Mouse (Mus musculus) embryonic facial prominence, embryonic 11.5 days (tissue): ENCODE measurements around the gene Vmn1r77. TPM values are rescaled to one million over a fixed set of nuclear protein-coding genes. Genes with fewer than 3 reads are reported as not detected.
"Not testable (repeated sequence)": the region's sequence is repeated elsewhere in the genome, so short reads cannot be mapped to it uniquely, and the experiment has no call there.

ENCODE experiments used
- ATAC-seq: fragments of 200-750 bp; cut with Nextera tagmentation; replicated peaks from 2 replicates; pipeline ENCODE4 v1.8.0; 2017; ENCODE audit warnings: low read depth; ENCODE audit not compliant: insufficient number of reproducible peaks, low FRiP score, low TSS enrichment
- DNase-seq: peaks from one replicate; pipeline ENCODE4 v3.0.0-alpha.2; 2015; ENCODE audit warnings: low spot score
- H3K27ac ChIP-seq: fragments of 300-500 bp; sonication (generic); replicated peaks from 2 replicates; pipeline ENCODE4 v1.5.1; 2014; ENCODE audit warnings: mild to moderate bottlenecking, low read depth, low read length, control low read depth
- H3K27me3 ChIP-seq: fragments of 300-500 bp; sonication (generic); 2 replicates; pipeline ENCODE4 v1.6.1; 2014; ENCODE audit warnings: mild to moderate bottlenecking, low read length, moderate library complexity, mixed read lengths; ENCODE audit not compliant: control insufficient read depth, insufficient read depth
- H3K36me3 ChIP-seq: fragments of 300-500 bp; sonication (generic); replicated peaks from 2 replicates; pipeline ENCODE4 v1.6.1; 2014; ENCODE audit warnings: low read depth, mild to moderate bottlenecking, low read length, moderate library complexity, mixed read lengths; ENCODE audit not compliant: control insufficient read depth, insufficient read depth
- H3K4me1 ChIP-seq: fragments of 300-500 bp; sonication (generic); 2 replicates; pipeline ENCODE4 v1.6.1; 2014; ENCODE audit warnings: low read length, mixed read lengths; ENCODE audit not compliant: control insufficient read depth, insufficient read depth
- H3K4me2 ChIP-seq: fragments of 300-500 bp; sonication (generic); 2 replicates; pipeline ENCODE4 v1.6.1; 2014; ENCODE audit warnings: low read depth, mild to moderate bottlenecking, control low read depth, low read length, moderate library complexity
- H3K4me3 ChIP-seq: fragments of 300-500 bp; sonication (generic); 2 replicates; pipeline ENCODE4 v1.5.1; 2014; ENCODE audit warnings: low read depth, low read length, control low read depth
- H3K9ac ChIP-seq: fragments of 300-500 bp; sonication (generic); replicated peaks from 2 replicates; pipeline ENCODE4 v1.6.1; 2014; ENCODE audit warnings: mild to moderate bottlenecking, control low read depth, low read length
- H3K9me3 ChIP-seq: fragments of 300-500 bp; sonication (generic); replicated peaks from 2 replicates; pipeline ENCODE4 v1.6.1; 2016; ENCODE audit warnings: mild to moderate bottlenecking, low read length, inconsistent platforms, mixed read lengths; ENCODE audit not compliant: control insufficient read depth
- WGBS: fragments of 180-500 bp; shearing (Covaris S2); extraction: QIAGEN DNeasy Blood & Tissue Kit; methylation state at CpG from one replicate; pipeline ENCODE4 v1.1.7; 2014; 5-methylcytosine and 5-hydroxymethylcytosine counted together
- polyA plus RNA-seq: library from polyadenylated mRNA; unstranded; fragments of >200 nt; fragmentation: Nextera tagmentation; extraction: Ambion mirVana; gene quantifications from 2 replicates; pipeline ENCODE4 v1.2.1, GENCODE M21; 2014

Vmn1r77 gene
- polyA plus RNA-seq = not detected in 2 replicates

- H3K36me3 ChIP-seq, H3K4me2 ChIP-seq, H3K27ac ChIP-seq, H3K9me3 ChIP-seq, DNase-seq, H3K27me3 ChIP-seq, H3K4me3 ChIP-seq, H3K4me1 ChIP-seq, ATAC-seq, H3K9ac ChIP-seq: not testable (repeated sequence)
Observed at GRCm38 (mm10) chr7:12036452-12036851, at the start of gene Vmn1r77. Gene Vmn1r77 (plus strand): TSS chr7:12036752.

GRCm38 (mm10) chr7:12011491-12011890 lies 25.1 kb upstream of the Vmn1r77 start:
- H3K27ac ChIP-seq, H3K27me3 ChIP-seq, DNase-seq, H3K4me2 ChIP-seq, H3K4me3 ChIP-seq, H3K9ac ChIP-seq, H3K4me1 ChIP-seq, ATAC-seq, H3K36me3 ChIP-seq: not testable (repeated sequence)
- H3K9me3 ChIP-seq = peaks cover 54% of the 10 kb centered on the region
- WGBS = 94% methylated on average over 5 of the region's 5 CpGs

DNA sequence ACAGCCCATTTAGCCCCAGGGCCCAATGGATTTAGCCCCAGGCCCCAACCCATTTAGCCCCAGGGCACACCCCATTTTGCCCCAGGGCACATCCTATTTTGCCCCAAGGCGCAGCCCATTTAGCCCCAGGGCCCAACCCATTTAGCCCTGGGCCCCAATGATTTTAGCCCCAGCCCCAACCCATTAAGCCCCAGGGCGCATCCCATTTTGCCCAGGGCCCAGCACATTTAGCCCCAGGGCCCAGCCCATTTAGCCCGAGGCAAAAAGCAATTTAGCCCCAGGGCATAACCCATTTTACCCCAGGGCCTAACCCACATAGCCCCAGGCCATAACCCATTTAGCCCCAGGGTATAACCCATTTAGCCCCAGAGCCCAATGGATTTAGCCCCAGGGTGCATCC lies 24.2 kb upstream of the Vmn1r77 start:
- H3K9me3 ChIP-seq = peaks cover 62% of the 10 kb centered on the region
- 89% methylated on average over 3 of the region's 3 CpGs for WGBS
- not testable (repeated sequence) for DNase-seq

GRCm38 (mm10) chr7:12013106-12013505 lies 23.4 kb upstream of the Vmn1r77 start:
- DNase-seq (no peak), ATAC-seq (no peak)
- Histone ChIP-seq H3K9ac (no peak overlapping the region), H3K4me1 (no peaks in the 10 kb centered on the region), H3K4me3 (no peak overlapping the region), H3K4me2 (no peak overlapping the region), H3K27me3 (no peaks in the 10 kb centered on the region), H3K27ac (no peak overlapping the region), H3K9me3 (peaks cover 62% of the 10 kb centered on the region), H3K36me3 (no peaks in the 10 kb centered on the region)
- 80% methylated on average over 4 of the region's 4 CpGs for WGBS

More for the DNA sequence above, 24.2 kb upstream of the Vmn1r77 start:
- H3K4me3 ChIP-seq, H3K36me3 ChIP-seq, H3K27ac ChIP-seq, H3K4me2 ChIP-seq, ATAC-seq, H3K27me3 ChIP-seq, H3K9ac ChIP-seq, H3K4me1 ChIP-seq: not testable (repeated sequence)

DNA sequence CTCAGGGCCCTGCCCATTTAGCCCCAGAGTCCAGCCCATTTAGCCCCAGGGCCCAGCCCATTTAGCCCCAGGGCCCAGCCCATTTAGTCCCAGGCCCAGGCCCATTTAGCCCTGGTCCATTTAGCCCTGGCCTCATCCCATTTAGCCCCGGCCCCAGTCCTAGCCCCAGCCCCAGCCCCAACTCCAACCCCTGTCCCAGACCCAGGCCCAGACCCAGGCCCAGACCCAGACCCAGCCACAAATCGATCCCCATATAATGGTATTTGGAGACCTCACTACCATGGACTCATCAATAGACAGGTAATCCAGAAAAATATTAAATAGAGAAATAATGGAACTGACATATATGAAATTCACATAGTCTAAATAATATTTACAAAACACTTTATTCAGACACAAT lies 18.7 kb upstream of the Vmn1r77 start:
- H3K9me3 ChIP-seq = peaks cover 46% of the 10 kb centered on the region
- not testable (repeated sequence) for H3K27me3 ChIP-seq, ATAC-seq, H3K4me3 ChIP-seq, H3K9ac ChIP-seq, H3K4me2 ChIP-seq, H3K27ac ChIP-seq, H3K36me3 ChIP-seq, DNase-seq, H3K4me1 ChIP-seq
- WGBS = 82% methylated on average over 2 of the region's 2 CpGs

DNA sequence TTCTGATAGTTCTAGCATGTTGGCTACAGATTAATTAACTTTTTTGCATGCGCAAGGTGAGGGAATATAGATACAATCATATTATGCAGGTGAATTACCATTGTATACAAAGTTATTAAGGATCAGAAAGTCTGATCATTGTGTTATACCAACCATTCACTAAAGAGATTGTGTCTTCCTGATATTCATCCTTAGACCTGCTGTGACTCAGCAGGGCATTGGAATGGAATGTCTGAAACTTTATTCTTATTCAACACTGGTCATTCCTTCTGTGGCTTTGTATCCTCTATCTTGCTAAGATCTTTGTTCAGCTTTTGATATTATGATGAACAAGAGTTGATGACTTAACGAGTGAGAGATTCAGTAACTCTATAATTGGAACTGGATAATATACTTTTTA lies 4.1 kb downstream of the Vmn1r77 start:
- no peak overlapping the region for H3K27ac ChIP-seq
- WGBS = 81% methylated on average over 2 of the region's 2 CpGs
- no peak overlapping the region for H3K9ac ChIP-seq
- DNase-seq = no peak
- H3K4me3 ChIP-seq = no peak overlapping the region
- H3K4me1 ChIP-seq = no peaks in the 10 kb centered on the region
- no peaks in the 10 kb centered on the region for H3K9me3 ChIP-seq
- no peak overlapping the region for H3K4me2 ChIP-seq
- no peaks in the 10 kb centered on the region for H3K27me3 ChIP-seq
- H3K36me3 ChIP-seq = no peaks in the 10 kb centered on the region
- no peak for ATAC-seq

Other genes with a start within 250 kb of the Vmn1r77 start
- gene Vmn1r74, start 202.8 kb upstream of the Vmn1r77 start, polyA plus RNA-seq = not detected in 2 replicates
- gene Vmn1r75, start 162.1 kb upstream of the Vmn1r77 start, polyA plus RNA-seq = not detected in 2 replicates
- not detected in 2 replicates for gene Vmn1r76, start 98.5 kb upstream of the Vmn1r77 start, polyA plus RNA-seq
- gene Vmn1r78, start 113.5 kb downstream of the Vmn1r77 start, polyA plus RNA-seq = not detected in 2 replicates
- not detected in 2 replicates for gene Vmn1r79, start 134.5 kb downstream of the Vmn1r77 start, polyA plus RNA-seq
- gene Vmn1r80, start 152.5 kb downstream of the Vmn1r77 start, polyA plus RNA-seq = not detected in 2 replicates
- not detected in 2 replicates for gene Vmn1r81, start 231.5 kb downstream of the Vmn1r77 start, polyA plus RNA-seq